Mouse (Mus musculus): ENCODE measurements around the gene Pprc1.

The Pprc1 gene

DNA sequence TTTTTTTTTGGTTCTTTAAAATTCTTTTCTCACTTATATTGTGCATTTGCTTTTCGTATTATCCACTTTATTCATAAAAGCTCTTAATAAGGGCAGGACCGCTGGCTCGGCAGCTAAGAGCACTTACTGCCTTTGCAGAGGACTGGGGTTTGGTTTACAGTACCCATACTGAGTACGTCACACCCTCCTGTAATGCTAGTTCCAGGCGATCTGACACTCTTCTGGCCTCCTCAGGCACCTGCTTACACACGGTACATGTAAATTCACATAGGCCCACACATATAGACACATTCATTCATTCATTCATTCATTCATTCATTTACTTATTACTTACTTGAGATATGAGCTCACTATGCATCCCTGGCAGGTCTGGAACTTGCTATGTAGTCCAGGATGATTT is 76.2 kb downstream of the Pprc1 start:
- DNase-seq (ENCODE audit: low spot score): no peak

Measured in testis, postnatal 14 days (tissue).